Mouse (Mus musculus): ENCODE results near the gene Tlx1. TPM values are rescaled to one million over a fixed set of nuclear protein-coding genes. Genes with fewer than 3 reads are reported as not detected.

The Tlx1 gene
- polyA plus RNA-seq, 1 experiment: not detected

DNA sequence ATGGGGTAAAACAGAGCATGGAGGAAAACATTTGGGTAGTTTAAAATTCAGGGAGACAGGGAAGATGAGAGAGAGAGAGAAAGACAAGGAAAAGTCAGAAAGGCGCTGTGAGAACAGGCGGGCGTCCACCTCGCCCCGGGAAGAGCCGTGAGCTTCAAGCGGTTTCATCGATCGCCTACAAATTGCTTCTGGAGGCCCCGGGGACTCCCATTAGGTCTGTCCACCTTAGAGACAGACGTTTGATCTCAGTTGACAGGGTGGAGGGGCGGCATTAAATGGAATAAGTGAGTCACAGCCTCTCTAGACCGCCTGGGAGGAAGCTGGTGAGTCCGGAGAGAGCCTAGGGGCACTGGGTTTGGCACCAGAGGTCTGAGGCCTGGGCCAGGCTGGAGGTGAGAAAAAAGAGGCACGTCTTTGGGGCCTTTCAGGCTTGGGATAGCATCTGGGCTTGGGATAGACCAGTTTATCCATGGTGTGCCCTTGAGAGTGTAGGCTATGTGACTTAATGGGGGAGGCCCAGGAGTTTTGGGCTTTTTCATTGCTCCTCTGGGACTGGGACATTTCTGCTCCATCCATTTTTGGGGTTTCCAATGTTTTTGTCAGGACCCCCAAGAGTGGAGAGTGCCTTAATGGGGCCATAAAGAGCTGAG, 4.8 kb downstream of the Tlx1 start:
- no peak for TF ChIP-seq POLR2A (IDR thresholded peaks at IDR 0.05; ENCODE audit: insufficient read depth, low read depth, low read length)
- no peak for TF ChIP-seq CTCF (IDR thresholded peaks at IDR 0.05; ENCODE audit: insufficient read depth, low read depth, low read length)
- H3K4me1 ChIP-seq (ENCODE audit: control insufficient read depth, insufficient read depth, low read length): peaks cover 5% of the 10 kb centered on the region; the same call in 1 of the 2 replicates
- no peak overlapping the region for H3K4me3 ChIP-seq (ENCODE audit: insufficient read depth, low read depth, low read length)
- 6% methylated on average over 15 of the region's 15 CpGs for WGBS
- H3K27ac ChIP-seq (ENCODE audit: insufficient read depth, low read depth, low read length): no peak overlapping the region

DNA sequence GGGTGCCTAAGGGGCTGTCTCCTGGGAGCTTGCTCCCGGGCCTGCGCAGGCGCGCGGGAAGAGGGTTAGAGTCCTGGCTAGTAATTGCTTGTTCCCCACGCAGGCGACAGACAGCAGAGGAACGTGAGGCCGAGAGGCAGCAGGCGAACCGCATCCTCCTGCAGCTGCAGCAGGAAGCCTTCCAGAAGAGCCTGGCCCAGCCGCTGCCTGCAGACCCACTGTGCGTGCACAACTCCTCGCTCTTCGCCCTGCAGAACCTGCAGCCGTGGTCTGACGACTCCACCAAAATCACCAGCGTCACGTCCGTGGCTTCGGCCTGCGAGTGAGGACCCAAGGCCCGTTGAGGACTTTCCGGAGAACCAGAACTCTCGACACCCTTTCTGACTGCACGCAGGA, 5.3 kb downstream of the Tlx1 start:
- Histone ChIP-seq H3K27ac (ENCODE audit: insufficient read depth, low read depth, low read length) (no peak overlapping the region), H3K4me1 (ENCODE audit: control insufficient read depth, insufficient read depth, low read length) (peaks cover 1% of the 10 kb centered on the region; the same call in 1 of the 2 replicates), H3K4me3 (ENCODE audit: insufficient read depth, low read depth, low read length) (no peak overlapping the region)
- no peak for TF ChIP-seq CTCF (IDR thresholded peaks at IDR 0.05; ENCODE audit: insufficient read depth, low read depth, low read length)
- TF ChIP-seq POLR2A (IDR thresholded peaks at IDR 0.05; ENCODE audit: insufficient read depth, low read depth, low read length): no peak
- 1% methylated on average over 26 of the region's 26 CpGs for WGBS

DNA sequence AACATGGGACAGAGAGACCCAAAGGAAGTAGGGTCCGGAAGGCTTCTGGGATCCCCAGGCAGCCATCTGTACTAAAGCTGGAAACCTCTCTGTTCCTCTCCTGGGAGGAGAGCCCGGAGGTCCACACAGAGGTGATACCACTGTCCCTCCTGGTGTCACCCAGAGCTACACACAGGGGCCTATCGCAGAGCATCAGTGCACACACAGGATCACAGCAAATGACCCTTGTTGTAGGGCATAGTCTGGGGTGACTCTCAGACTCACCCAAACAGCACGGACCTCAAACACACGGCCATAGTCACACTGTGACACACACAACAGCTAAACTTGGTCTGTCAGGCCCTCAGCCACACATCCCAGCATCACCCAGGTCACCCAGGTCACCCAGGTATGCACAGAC, 5.9 kb downstream of the Tlx1 start:
- Histone ChIP-seq H3K27ac (ENCODE audit: insufficient read depth, low read depth, low read length) (no peak overlapping the region), H3K4me3 (ENCODE audit: insufficient read depth, low read depth, low read length) (no peak overlapping the region), H3K4me1 (ENCODE audit: control insufficient read depth, insufficient read depth, low read length) (no peaks in the 10 kb centered on the region)
- 3% methylated on average over 5 of the region's 5 CpGs for WGBS
- no peak for TF ChIP-seq CTCF (IDR thresholded peaks at IDR 0.05; ENCODE audit: insufficient read depth, low read depth, low read length)
- no peak for TF ChIP-seq POLR2A (IDR thresholded peaks at IDR 0.05; ENCODE audit: insufficient read depth, low read depth, low read length)

DNA sequence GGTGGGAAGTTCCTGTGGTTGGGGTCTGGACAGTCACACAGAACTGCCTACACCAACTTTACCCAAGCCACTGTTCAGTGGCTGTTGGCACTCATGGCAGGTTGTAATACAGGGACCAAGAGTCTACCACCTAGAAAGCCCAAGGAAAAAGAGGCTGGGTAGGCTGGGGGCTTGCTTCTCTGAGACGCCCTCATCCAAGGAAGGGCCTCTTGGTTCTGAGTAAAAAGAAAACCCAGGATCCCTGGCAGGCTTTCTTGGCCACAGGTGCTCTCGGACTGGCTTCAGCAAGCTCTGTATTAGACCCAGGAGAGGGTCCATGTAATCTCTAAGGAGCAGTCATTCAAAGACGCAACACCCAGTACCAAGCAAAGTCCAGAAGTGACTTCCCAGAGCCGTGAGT, 7.7 kb downstream of the Tlx1 start:
- Histone ChIP-seq H3K4me3 (ENCODE audit: insufficient read depth, low read depth, low read length) (no peak overlapping the region), H3K27ac (ENCODE audit: insufficient read depth, low read depth, low read length) (no peak overlapping the region), H3K4me1 (ENCODE audit: control insufficient read depth, insufficient read depth, low read length) (no peaks in the 10 kb centered on the region)
- no peak for TF ChIP-seq CTCF (IDR thresholded peaks at IDR 0.05; ENCODE audit: insufficient read depth, low read depth, low read length)
- no peak for TF ChIP-seq POLR2A (IDR thresholded peaks at IDR 0.05; ENCODE audit: insufficient read depth, low read depth, low read length)
- WGBS: 4% methylated on average over 4 of the region's 4 CpGs

DNA sequence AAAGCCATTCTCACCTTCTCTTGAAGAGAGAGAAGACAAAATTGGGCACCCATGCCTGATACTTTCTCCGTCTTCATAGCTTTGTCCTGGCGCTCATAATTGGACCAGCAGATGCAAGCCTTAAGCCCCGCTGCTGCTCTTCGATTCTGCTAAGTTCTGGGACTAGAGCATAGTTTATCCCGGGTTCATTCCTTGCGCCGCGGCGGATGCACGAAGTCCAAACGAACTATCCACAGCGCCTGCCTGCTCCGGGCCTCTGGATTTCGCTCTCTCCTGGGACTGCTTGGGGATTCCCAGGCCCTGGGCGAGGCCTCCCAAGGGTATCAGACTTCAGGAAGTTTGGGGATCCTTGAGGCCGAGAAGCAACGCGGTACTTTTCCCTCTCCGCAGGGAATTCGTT, 8.4 kb downstream of the Tlx1 start:
- no peak overlapping the region for H3K27ac ChIP-seq (ENCODE audit: insufficient read depth, low read depth, low read length)
- no peak overlapping the region for H3K4me3 ChIP-seq (ENCODE audit: insufficient read depth, low read depth, low read length)
- no peak for TF ChIP-seq CTCF (IDR thresholded peaks at IDR 0.05; ENCODE audit: insufficient read depth, low read depth, low read length)
- no peak for TF ChIP-seq POLR2A (IDR thresholded peaks at IDR 0.05; ENCODE audit: insufficient read depth, low read depth, low read length)
- WGBS: 2% methylated on average over 20 of the region's 20 CpGs
- no peaks in the 10 kb centered on the region for H3K4me1 ChIP-seq (ENCODE audit: control insufficient read depth, insufficient read depth, low read length)

DNA sequence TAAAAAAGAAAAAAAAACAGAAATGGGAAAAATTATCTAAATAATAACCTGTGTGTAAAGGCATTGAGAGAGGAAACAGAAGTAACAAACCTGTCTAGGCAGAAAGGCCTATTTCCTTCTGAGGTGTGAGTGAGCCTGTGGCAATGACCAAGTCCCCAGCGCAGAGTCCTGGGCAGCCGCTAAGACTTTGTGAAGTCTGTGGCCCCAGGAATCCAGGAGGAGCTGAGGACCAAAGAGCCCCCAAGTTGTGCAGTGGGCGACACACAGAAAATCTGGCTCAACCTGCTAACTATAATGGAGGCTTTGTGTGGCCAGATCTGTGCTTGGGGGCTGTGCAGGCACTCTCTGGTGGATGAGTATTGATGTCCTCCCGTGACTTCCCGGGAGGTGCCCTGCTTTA, 9.0 kb downstream of the Tlx1 start:
- Histone ChIP-seq H3K4me1 (ENCODE audit: control insufficient read depth, insufficient read depth, low read length) (no peaks in the 10 kb centered on the region), H3K4me3 (ENCODE audit: insufficient read depth, low read depth, low read length) (no peak overlapping the region), H3K27ac (ENCODE audit: insufficient read depth, low read depth, low read length) (no peak overlapping the region)
- TF ChIP-seq POLR2A (IDR thresholded peaks at IDR 0.05; ENCODE audit: insufficient read depth, low read depth, low read length): no peak
- 5% methylated on average over 5 of the region's 5 CpGs for WGBS

DNA sequence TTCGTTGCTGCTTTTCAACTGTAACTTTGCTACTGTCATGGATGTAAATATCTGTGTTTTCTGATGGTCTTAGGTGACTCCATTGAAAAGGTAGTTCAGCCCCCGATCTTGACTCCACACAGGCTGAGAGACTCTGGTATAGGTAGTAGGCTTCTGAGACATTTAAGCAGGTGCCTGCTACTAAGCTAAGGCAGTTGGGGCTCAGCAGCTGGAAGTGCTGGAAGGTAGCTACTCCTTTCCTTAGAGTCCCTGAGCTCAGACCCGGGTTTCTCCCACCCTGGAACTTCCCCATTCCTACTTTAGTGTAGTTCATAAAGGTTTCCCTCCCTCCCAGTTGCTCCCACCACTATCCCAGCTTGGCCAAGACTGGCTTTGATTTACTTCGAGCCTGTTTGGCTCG, 9.5 kb downstream of the Tlx1 start:
- Histone ChIP-seq H3K27ac (ENCODE audit: insufficient read depth, low read depth, low read length) (no peak overlapping the region), H3K4me3 (ENCODE audit: insufficient read depth, low read depth, low read length) (no peak overlapping the region), H3K4me1 (ENCODE audit: control insufficient read depth, insufficient read depth, low read length) (no peaks in the 10 kb centered on the region)
- TF ChIP-seq POLR2A (IDR thresholded peaks at IDR 0.05; ENCODE audit: insufficient read depth, low read depth, low read length) (no peak), CTCF (IDR thresholded peaks at IDR 0.05; ENCODE audit: insufficient read depth, low read depth, low read length) (no peak)
- 3% methylated on average over 5 of the region's 5 CpGs for WGBS

DNA sequence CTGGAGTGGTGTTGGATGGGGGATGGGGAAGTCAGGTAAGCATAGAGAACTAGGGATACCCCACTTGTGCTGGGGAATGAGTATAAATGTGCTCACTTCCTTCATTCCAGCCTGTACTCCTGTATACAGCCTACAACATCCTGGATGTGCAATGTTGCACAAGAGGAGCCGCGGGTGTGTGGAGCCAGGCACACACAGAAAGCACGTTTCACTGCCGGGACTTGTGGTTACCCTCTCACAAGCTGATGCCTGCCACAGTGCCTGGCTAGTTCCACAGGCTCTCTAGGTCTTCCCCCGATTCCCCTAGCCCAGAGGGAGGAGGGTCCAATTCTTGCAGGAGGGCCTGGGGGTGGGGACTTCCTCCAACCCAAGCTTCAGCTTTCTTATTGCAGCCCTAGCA, 10.0 kb downstream of the Tlx1 start:
- no peak for TF ChIP-seq POLR2A (IDR thresholded peaks at IDR 0.05; ENCODE audit: insufficient read depth, low read depth, low read length)
- TF ChIP-seq CTCF (IDR thresholded peaks at IDR 0.05; ENCODE audit: insufficient read depth, low read depth, low read length): no peak
- Histone ChIP-seq H3K27ac (ENCODE audit: insufficient read depth, low read depth, low read length) (no peak overlapping the region), H3K4me1 (ENCODE audit: control insufficient read depth, insufficient read depth, low read length) (no peaks in the 10 kb centered on the region), H3K4me3 (ENCODE audit: insufficient read depth, low read depth, low read length) (no peak overlapping the region)
- WGBS: 0% methylated on average over 5 of the region's 5 CpGs

DNA sequence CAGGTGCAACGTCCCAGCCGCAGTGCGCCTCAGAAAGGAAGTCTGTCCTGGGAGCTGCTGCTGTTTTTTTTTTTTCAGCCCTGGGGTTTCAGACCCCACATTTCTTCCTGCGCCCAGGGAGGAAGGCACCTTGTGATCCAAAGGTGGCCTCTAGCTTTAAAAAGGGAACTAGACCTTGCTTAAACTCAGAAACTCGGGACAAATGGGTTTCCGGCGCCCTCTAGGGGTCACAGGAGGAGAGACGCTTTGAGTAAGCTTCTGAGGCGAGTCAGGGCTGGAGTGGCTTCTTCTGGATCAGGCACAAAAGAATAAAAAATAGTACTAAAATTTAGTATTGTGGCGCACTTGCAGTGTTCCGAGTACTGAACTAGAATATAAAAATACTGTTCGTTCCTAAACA, 10.6 kb downstream of the Tlx1 start:
- TF ChIP-seq CTCF (IDR thresholded peaks at IDR 0.05; ENCODE audit: insufficient read depth, low read depth, low read length): no peak
- TF ChIP-seq POLR2A (IDR thresholded peaks at IDR 0.05; ENCODE audit: insufficient read depth, low read depth, low read length): no peak
- 2% methylated on average over 12 of the region's 12 CpGs for WGBS
- Histone ChIP-seq H3K4me3 (ENCODE audit: insufficient read depth, low read depth, low read length) (no peak overlapping the region), H3K27ac (ENCODE audit: insufficient read depth, low read depth, low read length) (no peak overlapping the region), H3K4me1 (ENCODE audit: control insufficient read depth, insufficient read depth, low read length) (no peaks in the 10 kb centered on the region)

DNA sequence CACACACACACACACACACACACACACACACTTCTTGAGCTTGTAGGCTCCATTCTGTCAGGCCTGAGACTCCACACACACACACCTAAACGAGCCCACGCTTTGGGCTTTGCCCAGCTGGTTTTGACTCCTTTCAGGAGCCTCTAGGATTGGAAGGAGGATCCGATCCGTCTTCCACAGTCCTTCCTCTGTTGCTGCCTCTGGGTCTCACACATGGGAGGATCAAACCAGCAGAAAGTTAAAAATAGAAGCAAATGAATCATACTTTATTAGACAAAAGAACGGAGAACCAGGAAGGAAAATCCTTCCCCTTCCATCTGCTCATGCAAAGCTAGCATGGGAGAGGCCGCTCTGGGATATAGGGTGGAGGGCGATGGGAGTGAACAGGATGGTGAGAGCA, 11.7 kb downstream of the Tlx1 start:
- H3K4me1 ChIP-seq (ENCODE audit: control insufficient read depth, insufficient read depth, low read length): no peaks in the 10 kb centered on the region
- TF ChIP-seq POLR2A (IDR thresholded peaks at IDR 0.05; ENCODE audit: insufficient read depth, low read depth, low read length) (no peak), CTCF (IDR thresholded peaks at IDR 0.05; ENCODE audit: insufficient read depth, low read depth, low read length) (no peak)
- H3K4me3 ChIP-seq (ENCODE audit: insufficient read depth, low read depth, low read length): no peak overlapping the region
- 40% methylated on average over 7 of the region's 7 CpGs for WGBS
- no peak overlapping the region for H3K27ac ChIP-seq (ENCODE audit: insufficient read depth, low read depth, low read length)
